Mouse (Mus musculus): Measurements from ENCODE around the gene Mid2.
"Not testable (repeated sequence)": the region's sequence is repeated elsewhere in the genome, so short reads cannot be mapped to it uniquely, and the experiment has no call there.

Gene Mid2

DNA sequence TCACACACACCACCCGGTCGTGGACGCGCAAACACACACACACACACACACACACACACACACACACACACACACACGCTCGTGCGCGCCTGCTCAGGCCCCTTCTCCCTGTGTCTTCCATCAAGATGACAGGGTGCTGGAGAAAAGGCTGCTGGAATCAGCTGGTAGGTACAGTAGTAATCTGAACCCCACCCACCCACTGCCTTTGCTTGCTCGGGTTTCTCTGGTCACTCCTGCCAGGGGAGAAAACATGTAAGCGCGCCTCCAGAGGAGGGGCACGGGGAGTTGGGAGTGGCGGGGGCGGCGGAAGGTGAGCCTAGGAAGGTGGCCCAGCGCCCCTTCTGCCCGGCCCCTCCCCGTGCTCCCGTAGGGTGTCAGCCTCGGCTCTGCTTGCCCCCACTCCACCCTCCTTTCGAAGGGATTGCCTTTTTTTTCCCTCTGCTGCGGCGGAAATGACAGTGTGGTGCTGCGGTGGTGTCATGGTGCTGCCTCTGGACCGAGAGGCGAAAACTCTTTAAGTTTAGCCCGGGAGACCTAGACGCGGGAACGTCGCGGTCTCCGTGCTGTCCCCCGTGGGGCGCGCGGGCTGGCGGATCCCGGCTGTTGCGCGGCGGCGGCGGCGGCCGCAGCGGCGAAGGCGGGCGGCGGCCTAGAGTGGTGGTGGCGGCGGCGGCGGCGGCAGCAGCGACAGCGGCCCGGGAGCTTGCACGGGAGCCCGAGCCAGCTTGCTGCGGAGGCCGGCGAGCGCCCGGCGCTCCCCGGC is at the start of gene Mid2:
TSS of gene Mid2 (plus strand) at position 121 of the 763 bp plus-strand sequence.
- peak in 1 of 2 experiments; percentile 11 for DNase-seq (ENCODE audit: low spot score in 2 of 2)

DNA sequence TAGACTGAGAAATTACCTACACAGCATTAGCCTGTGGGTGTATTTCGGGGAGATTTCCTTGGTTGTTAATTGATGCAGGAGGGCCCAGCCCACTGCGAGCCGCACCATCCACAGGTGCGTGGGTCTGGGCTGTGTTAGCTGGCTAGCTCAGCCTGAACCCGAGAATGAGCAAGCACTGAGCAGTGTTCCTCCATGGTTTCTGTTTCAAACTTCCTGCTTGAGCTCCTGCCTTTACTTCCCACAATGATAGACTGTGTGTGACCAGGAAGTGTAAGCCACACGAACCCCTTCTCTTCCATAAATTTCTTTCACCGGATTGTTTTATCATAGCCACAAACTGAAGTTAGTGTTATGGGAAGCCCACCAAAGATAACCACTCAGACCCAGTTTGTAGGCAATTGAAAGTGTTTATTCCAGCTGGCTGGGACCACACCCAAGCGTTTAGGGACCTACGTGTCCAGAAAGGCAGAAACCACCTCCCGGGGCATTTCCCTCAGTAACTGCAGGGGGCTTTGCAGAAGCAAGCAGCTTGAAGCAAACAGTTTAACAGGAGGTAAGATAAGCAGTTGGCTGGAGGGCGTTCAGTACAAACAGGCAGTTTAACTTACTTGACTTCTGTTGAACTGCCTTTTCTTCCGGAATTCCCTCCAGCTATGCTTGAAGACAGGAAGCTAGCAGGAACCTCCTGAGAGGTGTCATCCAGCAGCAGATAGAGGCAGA is 39.4 kb upstream of the Mid2 start:
- DNase-seq (ENCODE audit: low spot score in 2 of 2): no peak

DNA sequence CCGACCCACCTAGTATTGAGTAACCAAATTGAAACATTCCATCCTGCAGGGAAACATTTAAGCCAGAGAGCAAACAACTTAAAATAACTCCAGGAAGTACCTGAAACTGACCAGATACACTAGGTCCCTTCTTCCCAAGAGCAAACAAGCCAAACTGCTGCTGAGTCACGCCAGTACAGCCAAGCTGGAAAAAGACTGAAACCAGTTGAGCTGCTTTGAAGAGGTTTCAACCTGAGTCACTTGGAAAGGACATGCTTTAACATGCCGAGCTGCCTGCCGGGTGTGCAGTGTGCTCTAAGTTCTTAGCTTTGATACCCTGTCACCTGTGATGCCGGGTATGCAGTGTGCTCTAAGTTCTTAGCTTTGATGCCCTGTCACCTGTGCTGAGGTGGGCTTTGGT is 26.4 kb upstream of the Mid2 start:
- DNase-seq (ENCODE audit: low spot score in 2 of 2): no peak

DNA sequence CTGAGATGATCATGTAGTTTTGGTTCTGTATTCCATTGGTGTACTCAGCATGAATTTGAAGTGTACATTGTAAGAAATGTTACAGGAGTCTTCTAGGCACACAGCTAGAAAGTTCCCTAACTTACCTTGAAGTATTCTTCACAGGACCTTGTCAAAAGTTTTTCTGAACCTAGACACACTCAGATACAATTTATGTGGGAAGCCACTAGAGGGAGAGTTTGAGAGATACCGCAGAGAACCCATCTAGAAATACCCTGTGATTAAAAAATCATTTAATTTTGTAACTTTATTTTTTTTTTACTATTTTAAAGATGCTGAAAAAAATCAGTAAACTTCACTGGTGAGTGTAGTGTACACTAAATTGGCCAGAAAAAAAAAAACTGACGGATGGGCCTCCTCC is 24.8 kb upstream of the Mid2 start:
- no peak for DNase-seq (ENCODE audit: low spot score in 2 of 2)

DNA sequence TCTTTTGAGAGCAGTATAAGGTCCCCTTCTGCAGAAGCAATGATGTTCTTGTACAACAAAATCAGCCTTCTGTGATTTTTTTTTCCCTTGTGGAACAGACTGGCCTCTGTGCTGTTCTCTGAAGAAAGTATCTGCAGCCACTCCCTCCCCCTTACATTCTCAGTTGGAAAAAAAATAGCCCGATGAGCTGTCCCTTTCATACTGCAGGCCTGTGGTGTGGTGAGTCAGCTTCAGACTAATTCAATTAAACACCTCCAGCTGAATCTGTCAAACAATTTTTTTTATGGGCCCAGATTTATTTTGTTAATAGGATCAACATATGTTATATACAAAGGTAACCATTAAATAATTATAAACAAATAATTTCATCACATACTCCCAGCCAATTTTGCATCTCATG is 3.7 kb upstream of the Mid2 start:
- DNase-seq (ENCODE audit: low spot score in 2 of 2): no peak

DNA sequence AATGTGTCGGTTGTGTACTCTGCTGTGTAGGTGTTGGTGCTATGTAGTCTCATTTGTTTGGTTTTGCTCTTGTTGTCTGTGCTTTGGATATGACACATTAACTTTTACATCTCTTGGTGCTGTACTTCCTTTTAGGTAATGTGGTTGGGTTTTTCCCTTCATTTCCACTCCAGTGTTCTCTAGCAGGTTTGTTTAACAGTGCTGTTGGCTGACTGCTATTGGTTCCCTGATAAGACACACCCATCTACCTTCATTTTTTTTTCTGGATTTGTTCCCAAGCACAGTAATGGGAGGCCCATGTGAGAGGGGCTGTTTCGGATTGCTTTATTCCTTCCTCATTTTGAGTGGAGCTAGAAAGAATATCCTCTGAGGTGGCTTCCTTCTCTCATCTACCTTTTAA is 883 bp upstream of the Mid2 start:
- DNase-seq (ENCODE audit: low spot score in 2 of 2): no peak

DNA sequence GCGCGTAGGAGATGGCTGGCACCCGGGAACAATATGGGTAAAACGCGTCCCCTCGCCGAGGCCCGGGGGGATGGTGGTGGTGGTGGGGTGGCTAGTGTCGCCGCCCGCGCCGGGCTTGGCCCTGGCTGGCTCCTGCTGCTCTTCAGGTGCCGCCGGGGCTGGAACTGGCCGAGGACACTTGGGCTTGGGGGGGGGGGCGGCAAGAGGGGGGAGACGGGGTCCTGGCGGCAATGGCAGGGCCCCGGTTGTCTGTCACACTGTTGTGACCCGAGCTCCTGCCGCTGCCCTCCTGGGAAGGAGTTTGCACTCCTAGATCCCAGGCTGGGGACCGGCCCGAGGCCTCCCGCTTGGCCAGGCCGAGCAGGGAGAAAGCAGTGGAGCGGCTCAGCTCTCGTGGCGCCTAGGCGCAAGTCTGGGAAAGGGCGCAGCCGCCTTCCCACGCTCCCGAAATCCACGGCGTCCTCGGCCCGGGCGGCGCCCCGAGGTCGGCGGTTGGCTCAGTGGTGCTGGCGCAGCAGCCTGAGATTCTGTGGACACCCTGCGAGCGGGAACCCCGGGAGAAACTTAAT is 927 bp downstream of the Mid2 start:
- DNase-seq (ENCODE audit: low spot score in 2 of 2): peak in 1 of 2 experiments; percentile 9

DNA sequence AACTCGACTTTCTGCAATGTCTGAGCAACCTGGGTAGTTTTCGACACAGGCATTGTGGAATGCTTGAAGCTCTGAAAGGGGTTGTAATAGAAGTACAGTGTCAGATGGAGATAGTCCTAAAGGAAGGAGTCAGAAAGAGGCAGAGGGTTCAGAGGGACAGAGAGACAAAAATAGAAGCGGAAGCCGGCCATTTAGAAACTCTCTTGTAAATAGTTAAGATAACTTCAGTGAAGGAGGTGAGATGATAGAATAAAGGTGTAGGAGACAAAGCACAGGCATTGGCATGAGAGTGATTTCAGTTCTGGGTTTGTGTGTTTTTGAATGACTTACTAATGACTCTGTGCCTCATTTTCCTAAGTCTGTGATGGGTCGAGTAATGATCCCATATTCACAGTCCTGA is 11.0 kb downstream of the Mid2 start:
- DNase-seq (ENCODE audit: low spot score in 2 of 2): no peak

DNA sequence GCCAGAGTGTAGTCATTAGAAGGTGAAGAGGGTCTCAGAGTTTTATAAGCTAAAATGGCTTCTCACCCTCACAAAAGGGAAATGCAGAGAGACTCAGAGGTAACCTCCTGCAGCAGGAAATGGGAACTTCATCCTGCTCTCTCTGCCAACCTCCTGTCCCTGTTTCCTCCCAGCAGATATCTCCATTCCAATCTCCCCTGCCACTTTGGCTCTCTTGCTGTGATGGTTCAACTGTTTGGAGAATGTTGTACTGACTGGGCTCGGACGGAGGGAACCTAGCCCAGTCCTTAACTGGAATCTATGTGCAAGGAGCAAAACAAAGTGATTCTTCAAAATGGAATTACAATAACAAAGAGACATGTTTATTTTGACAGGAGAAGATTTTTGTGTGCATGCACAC is 23.9 kb downstream of the Mid2 start:
- DNase-seq (ENCODE audit: low spot score in 2 of 2): no peak

DNA sequence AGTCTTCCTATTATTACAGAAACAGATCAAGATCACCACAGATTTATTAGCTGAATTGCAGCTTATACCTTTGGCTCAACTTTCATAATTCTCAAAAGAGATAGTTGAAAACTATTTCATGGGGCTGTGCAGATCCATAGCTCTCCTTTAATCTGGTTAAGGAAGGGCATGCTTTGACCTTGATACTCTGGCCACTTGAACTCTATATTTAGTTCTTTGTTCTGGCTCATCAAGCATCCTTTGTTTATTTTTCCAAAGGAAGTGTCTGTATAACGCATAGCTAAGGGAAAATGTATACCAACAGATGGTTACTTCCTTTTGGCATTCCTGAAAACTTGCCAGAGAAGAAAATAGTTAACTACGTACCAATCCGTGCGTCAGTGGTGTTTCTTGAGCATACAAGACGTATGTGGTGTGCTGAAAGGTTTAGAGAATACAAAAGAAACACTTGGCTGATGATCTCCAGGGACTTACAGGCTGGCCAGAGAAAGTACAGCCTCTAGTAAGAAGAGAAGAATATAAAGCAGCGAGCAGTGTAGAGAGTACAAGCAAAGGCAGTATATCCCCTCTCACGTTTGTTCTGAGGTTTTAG is 33.6 kb downstream of the Mid2 start:
- DNase-seq (ENCODE audit: low spot score in 2 of 2): not testable (repeated sequence)

DNA sequence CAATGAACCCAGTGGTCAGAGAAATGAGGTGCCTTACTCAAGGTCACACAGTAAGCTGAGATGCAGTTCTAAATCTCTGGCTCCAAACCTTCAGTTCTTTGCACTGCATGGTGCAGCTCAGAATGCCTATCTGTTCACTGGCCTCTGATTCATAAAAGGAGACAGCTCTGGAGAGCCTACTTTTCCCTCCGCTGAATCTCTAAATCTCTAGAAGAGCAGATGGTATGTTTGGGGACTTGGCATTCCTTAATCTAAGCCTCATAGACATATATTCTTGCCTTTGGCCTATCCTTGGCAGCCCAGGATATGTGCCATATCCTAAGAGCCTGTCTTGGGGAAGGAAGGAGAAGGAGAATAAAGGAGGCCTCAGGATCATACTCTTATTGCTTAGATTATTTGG is 38.8 kb downstream of the Mid2 start:
- DNase-seq (ENCODE audit: low spot score in 2 of 2): no peak

DNA sequence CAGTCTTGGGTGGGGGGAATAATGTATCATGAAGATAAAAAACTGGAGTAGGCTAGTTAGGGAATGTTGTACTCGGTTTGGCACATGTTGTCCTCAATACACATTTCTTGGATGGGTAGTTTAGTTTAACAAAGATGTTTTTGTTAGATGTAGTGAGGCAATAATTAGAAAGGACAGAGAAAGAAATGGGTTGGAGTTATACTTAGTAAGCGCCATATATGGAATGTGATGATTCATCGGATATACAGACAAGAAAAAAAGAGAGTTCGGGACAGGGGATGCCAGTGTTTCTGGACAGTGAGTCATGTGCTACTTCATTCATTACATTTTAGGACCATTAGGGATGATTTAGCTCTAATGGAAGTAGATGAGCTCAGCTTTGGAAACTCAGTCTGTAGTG is 41.7 kb downstream of the Mid2 start:
- no peak for DNase-seq (ENCODE audit: low spot score in 2 of 2)

DNA sequence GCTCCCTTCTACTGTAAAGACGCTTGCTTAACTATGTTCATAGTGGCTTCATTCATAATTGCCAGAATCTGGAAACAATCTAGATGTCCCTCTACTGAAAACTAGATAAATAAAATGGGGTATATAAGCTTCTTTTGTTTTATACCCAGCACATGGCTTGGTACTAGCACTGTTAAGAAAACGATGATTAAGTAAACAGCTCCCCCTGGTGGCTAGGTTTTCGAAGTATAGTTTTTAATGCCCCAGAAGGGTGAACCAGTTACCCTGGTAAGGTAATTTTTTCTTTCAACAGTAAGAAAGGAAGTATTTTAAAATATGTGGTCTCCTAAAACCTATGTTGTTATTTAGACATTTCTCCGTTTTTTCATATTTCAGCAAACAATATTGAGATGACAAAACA is 58.0 kb downstream of the Mid2 start:
- peak in 1 of 2 experiments; percentile 26 for DNase-seq (ENCODE audit: low spot score in 2 of 2)

DNA sequence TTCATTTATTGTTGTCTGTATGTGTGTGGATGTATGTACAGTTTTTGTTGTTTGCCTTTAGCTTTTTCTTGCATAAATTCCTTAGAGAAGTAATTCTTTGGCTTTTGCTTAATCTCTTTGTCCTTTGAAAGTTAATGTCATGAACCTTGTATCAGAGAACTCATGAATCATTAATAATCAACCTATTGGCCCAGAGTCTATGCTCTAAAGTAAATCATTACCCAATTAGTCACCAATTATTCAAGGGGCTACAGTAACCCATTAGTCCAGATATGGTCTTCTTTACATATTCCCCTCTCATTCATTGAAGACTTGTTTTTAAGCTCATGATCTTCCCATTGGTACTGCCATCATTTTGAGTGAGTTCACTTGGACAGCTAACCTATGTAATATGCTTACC is 74.6 kb downstream of the Mid2 start:
- no peak for DNase-seq (ENCODE audit: low spot score in 2 of 2)

DNA sequence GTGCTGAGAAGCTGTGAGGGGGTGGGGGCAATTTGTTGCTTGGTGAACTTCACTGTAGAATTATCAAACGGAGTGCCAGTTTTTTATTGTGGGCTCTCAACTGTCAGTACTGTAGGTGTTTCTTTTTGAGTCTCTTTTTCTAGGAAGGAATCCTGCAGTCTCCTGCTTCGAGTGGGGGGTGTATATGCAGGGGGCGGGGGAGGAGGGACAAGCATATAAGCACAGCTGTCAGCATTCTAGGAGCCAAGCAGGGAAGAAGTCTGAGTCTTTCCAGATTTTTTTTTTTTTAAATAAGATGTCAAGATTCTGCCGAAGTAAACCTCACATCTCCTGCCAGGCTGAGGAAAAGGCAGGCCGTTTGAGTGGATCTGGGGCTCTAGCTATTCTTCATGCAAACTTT is 78.8 kb downstream of the Mid2 start:
- DNase-seq (ENCODE audit: low spot score in 2 of 2): no peak

DNA sequence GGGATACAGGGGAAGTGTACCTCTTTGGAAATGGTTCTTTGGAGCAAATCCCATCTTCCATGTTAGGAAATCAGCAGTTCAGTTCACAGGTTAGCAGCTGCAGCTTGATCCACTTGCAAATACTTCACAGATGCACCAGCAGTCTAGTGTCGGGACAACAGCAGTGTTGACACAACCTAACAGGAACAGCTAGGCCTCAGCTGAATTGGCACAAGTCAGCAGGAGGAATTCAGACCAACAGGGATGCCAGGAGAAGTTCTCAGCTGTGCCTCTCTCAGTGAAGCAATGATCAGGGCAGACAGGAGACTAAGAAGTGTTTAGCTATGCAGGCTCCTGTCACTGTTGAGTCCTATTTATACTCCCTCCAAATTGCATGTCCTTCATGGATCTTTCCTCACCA is 105.4 kb downstream of the Mid2 start:
- no peak for DNase-seq (ENCODE audit: low spot score in 2 of 2)

DNA sequence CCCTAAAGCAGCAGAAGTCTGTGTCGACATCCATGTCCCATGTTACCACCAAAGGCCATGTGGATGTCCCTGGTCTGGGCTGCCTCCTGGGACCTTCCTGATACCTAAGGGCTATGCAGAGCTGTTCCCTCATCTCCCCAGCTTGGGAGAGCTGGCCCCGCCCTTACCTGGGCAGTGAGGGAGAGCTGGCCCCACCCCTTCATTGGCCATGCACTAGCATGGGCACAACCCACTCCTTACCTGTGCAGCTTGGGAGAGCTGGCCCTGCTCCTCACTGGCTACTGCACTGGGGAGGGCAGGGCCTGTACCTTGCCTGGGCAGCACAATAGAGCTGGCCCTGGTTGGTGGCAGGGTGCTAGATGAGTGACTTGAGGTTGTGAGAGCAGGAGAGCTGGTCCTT is 140.9 kb downstream of the Mid2 start:
- no peak for DNase-seq (ENCODE audit: low spot score in 2 of 2)

DNA sequence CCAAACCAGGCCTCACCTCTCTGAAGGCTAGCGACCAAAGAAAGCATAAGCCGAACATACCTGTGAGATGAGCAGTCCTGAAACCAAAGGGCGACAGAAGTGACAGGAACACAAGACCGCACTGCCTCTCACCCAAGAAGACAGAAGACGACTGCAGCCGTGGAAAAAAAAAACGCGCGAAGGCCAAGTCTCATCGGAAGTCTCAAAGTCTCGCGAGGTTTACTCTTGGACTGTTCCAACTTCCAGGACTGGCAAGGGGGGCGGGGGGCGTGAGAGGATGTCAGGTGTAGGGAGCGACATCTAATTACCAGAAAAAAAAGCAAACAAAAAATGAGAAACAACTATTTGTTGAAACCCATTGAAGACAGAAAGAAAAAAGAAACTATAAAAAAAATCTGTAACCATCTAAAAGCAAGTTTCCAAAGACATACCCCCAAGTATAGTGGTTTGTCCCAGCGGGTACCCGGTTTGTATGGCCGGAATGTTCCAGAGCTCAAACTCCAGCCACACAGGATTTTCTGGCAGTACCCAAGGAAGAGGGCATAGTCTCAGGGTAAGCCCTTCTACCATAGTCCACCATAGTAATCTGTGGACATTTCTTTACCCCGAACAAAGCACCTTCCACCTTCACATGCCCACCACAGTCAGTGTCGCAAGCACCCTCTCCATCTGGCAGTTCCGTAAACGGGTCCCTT is 149.1 kb downstream of the Mid2 start, which contains the start of gene Tex13b:
TSS of gene Tex13b (minus strand) at position 122 of the 695 bp plus-strand sequence.
- DNase-seq (ENCODE audit: low spot score in 2 of 2): no peak
